Mouse (Mus musculus) C2C12 (cell line): Measurements from ENCODE around the gene Slc1a7.

Experiments
- CEBPB ChIP-seq: IDR thresholded peaks from one replicate; pipeline ENCODE4 v1.6.1; 2011; ENCODE audit warnings: low read depth, mild to moderate bottlenecking, control low read depth, moderate library complexity
- CTCF ChIP-seq: IDR thresholded peaks from one replicate; pipeline ENCODE4 v1.5.1; 2011; ENCODE audit not compliant: control insufficient read depth, insufficient read depth, insufficient read length
- FOSL1 ChIP-seq: IDR thresholded peaks from one replicate; pipeline ENCODE4 v1.8.0; 2011; ENCODE audit warnings: mild to moderate bottlenecking, low read length; ENCODE audit not compliant: poor library complexity, insufficient read depth, severe bottlenecking
- MAX ChIP-seq: IDR thresholded peaks from one replicate; pipeline ENCODE4 v1.6.1; 2011; ENCODE audit warnings: mild to moderate bottlenecking, control low read depth
- MYOD1 ChIP-seq: IDR thresholded peaks from one replicate; pipeline ENCODE4 v1.6.1; 2011; ENCODE audit warnings: low read depth; ENCODE audit not compliant: control insufficient read depth, insufficient read length
- MYOG ChIP-seq: IDR thresholded peaks from one replicate; pipeline ENCODE4 v1.6.1; 2011; ENCODE audit not compliant: control insufficient read depth, insufficient read length; ENCODE audit errors: extremely low read depth
- USF1 ChIP-seq: IDR thresholded peaks from one replicate; pipeline ENCODE4 v1.6.1; 2011; ENCODE audit warnings: low read depth, mild to moderate bottlenecking, control low read depth, moderate library complexity

DNA sequence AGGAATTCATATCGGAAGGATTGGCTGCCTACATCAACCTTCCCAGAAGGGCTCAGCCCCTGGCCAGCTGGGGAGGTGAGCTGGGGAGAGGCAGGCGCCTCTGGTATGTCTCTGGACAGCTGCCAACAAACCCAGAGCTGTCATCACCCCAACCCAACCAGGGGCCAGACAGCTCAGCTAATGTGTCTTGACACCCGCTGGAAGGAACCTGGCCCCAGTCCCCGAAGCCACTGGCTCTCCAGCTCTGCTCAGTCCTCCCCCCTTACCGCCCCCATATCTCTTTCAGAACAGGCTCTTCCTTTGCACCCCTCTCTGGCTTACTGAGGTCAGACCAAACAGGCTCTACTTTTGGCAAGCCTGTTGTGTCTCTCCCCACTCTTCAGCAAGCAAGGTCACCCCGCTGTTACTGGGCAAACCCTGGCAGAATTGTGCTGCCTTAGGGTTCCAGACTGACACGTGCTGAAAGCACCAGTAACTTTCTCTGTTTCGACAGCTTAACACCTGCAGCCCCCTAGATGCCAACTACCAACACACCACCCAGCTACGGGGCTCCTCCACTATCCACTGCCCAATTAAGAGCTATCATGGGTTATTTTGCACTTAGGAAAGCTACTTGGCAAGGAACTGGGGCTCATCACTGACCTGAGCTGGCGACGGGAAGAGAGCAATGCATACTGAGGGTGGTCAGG, 5.9 kb upstream of the Slc1a7 start:
- TF ChIP-seq MYOG: no peak
- TF ChIP-seq CTCF: no peak
- TF ChIP-seq USF1: no peak
- no peak for TF ChIP-seq CEBPB
- TF ChIP-seq MAX: no peak
- TF ChIP-seq MYOD1: no peak
- TF ChIP-seq FOSL1: no peak
